Mouse (Mus musculus): ENCODE data around the gene Ddx23.

Gene Ddx23

DNA sequence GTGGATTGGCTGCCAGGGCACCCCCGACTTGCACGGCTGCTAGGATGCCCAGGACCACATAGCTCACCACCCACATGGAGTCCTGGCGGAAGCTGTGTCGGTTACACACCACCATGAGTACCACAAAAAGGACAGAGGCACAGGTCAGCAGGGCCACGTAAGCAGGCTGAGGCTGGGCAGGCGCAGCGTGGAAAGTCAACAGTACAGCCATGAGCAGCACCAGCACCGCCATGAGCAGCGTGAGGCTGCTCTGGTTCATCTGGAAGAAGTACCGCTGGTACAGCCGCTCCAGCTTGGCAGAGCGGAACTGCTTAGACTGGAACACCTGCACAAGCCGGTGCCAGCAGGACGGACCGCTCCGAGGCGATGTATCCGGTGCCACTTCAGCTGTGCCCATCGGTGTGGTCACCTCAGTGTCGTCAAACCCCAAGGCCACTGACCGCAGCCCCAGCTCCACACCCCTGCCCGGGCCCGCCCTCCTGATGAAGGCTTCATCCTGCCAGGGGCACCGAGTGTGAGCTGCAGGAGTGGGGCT lies 58.6 kb downstream of the Ddx23 start:
- DNase-seq = no peak

DNA sequence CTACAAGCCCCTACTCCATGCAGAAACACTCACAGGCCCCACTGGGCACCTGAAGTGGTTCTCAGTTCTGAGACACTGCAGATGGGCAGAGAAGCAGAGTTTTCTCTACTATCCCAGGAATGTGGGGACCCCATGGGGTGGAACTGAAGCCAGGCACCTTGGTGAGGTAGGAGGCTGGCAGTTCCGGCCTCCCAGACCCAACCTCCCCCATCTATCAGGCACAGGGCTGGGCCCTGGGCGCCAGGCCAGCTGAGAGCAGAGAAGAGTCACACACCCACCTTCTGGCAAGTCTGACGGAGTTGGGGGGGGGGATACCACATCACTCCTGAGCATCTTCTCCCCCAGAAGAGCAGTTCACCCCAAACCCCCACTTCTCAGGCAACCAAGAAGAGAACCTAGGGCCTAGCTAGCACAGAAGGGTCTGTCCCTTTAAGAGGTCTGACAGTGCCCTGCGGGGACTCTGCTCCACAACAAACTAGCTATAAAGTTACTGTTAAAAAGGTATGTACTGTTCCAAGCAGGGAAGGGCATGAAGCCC lies 59.7 kb downstream of the Ddx23 start:
- DNase-seq = no peak

DNA sequence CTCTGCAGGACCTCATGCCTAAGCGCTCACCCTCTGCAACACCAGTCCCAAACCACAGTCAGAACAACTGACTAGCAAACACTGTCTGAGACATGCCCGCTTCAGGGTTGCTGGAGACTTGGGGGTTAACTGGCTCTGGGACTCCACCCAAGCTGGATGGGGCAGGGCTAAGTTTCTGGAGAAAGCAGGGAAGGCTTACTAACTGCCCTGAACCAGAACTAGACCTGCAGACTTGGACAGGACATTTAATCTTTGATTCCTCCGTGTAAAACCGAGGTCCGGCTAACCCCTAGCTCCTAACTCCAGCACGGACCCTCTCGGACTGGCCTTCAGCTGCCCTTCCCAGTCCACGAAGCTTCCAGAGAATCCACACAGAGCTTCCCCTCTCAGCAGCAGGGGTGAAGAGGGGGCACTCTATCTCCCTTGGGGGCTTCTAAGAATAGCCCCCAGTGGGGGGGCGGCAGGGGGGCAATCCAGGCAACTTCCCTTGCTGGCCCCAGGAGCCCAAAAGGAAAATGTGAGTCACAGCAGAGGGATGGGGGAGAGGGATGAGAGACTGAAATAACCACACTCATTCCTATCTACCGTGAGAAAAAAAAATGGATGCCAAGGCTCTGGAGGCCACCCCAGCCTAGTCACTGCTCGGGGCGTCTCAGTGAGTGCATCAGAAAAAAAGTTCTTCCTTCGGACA lies 60.4 kb downstream of the Ddx23 start:
- DNase-seq = no peak

DNA sequence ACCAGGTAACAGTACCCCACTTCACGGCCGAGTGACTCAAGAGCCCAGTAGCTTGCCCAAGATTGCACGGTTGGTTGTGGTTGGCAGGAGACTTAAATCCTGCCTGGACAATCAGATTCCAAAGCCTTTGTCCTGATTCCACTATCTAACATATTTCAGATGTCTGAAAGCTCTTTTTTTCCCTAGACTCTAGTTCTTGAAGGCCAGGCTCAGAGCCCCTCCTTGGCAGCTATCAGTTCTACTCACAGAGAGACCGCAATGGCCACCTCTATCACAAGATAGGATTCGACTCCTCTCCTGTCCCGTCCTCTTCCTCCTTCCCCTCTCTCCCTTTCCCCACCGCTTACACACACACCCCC lies 60.9 kb downstream of the Ddx23 start:
- DNase-seq = no peak

DNA sequence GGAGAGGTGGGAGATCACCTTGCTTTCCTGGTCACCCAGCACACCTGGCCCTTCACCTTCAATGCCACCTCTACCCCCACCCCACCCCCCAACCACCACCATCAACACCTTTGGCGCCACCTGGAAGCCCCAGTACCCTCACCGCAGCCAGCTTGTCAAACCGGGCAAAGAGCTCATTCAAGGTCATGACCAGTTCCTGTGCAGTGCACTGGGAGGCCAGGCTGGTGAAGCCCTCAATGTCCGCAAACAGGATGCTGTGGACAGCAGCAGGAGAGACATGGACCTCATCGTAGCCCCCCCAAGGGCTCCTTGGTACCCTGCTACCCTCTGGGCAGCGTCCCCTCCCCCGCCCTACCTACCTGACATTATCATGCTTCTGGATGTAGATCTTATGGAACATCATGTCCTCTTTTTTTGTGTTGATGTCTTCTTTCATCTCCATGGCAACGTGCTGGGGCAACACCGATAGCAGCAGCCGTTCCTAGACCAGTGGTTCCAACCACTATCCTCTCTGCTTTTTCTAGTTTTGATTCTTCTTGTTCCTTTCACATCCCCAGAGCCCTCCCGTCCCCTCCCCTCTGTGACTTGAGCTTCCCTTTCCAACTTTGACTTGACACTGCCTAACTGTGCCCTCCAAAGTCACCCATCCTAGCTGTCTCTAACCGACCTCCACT lies 62.5 kb downstream of the Ddx23 start:
- no peak for DNase-seq

DNA sequence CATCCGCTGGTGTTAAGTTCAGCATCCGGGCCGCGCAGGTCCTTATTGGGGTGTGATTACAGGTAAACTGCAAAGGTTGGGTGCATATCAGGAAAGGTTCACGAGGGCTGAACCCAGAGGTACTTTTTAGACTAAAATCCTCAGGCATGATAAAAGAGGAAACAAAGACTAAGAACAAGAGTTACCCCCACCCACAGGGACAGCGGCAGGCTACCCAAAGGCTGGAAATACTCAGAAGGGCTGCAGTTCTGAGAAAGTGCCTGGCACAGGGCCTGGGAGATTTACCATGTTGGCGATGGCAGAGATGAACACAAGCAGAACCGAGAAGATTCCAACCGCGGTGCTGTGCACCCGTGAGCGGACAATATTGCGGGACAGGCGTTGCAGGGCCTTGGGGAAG lies 66.1 kb downstream of the Ddx23 start:
- DNase-seq = no peak

Data from B cell, adult 2 months (primary cell).